Mouse (Mus musculus): Measurements from ENCODE around the gene Gfra4.
"Not testable (repeated sequence)": the region's sequence is repeated elsewhere in the genome, so short reads cannot be mapped to it uniquely, and the experiment has no call there.

The Gfra4 gene

DNA sequence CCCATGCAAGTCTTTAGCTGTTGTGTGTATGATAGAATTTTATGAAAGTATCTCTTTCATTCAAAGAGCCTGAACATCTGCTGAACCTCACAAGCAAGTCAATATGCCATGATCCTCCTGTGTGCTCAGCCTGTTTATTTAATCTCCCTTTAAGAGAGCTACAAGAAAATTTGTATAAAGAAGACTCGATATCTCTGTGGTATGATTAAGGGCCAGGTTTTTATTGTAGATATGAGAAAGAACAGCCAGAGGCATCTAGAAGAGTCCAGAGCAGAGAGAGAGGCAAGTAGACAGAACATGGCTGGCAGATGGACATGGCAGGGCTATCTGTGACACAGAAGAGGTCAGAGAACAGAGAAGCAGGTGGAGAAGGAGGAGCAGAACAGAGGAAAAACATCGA lies 3.1 kb upstream of the Gfra4 start:
- DNase-seq, result no peak

DNA sequence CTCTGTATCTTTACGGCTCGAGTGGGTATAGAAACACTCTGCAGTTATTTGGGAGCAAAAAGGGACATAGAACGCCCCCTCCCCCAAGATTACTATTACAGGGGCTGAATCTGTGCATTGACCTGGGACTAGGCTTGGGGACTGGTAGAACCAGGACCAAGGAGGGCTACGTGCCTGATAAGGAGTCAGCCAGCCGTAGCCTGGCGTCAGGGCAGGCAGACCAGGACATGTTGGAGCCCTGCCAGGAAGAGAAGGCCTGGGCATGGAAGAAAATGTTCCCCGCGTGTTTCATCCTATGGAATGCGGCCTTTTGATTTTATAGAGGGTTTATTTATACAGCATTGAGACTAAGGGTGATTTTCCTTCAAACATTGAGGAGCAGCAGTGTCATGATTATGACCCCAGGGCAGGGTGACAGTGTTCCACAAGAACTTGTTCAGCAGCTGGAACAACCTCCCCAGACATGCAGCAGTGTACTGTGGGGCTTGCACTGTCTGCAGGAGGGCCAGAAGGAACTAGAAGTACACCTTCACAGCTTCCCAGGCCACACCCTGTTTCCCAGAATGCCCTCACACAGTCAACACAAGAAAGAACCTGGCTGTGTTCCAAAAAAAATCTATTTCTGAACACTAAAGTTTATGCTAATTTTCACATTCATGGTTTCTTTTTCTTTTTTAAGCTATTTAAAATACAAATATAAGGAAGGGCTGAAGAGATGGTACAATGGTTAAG lies 2.3 kb upstream of the Gfra4 start:
- DNase-seq, result peak; percentile 42 to 56

DNA sequence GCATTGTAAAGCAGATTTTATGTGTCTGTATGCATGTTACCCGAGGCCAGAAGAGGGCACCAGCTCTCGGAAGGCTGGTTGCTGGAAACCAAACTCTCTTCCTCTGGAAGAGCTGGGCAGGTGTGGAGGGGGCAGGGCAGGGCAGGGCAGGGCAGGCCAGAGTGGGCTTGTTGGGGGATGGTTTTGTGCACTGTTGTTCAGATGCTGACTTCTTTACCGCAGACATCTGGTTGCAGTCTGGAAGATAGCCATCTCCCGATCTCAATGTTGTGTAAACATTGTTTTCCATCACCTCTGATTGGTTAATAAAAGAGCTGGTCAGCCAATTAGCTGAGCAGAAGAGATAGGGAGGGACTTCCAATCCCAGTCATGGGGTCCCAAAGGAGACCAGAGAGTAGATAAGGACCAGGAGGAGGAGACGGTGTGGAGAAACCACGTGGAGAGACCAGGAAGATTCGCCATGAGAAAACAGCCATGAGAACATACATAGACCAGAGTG lies 1.5 kb upstream of the Gfra4 start:
- DNase-seq, result no peak

DNA sequence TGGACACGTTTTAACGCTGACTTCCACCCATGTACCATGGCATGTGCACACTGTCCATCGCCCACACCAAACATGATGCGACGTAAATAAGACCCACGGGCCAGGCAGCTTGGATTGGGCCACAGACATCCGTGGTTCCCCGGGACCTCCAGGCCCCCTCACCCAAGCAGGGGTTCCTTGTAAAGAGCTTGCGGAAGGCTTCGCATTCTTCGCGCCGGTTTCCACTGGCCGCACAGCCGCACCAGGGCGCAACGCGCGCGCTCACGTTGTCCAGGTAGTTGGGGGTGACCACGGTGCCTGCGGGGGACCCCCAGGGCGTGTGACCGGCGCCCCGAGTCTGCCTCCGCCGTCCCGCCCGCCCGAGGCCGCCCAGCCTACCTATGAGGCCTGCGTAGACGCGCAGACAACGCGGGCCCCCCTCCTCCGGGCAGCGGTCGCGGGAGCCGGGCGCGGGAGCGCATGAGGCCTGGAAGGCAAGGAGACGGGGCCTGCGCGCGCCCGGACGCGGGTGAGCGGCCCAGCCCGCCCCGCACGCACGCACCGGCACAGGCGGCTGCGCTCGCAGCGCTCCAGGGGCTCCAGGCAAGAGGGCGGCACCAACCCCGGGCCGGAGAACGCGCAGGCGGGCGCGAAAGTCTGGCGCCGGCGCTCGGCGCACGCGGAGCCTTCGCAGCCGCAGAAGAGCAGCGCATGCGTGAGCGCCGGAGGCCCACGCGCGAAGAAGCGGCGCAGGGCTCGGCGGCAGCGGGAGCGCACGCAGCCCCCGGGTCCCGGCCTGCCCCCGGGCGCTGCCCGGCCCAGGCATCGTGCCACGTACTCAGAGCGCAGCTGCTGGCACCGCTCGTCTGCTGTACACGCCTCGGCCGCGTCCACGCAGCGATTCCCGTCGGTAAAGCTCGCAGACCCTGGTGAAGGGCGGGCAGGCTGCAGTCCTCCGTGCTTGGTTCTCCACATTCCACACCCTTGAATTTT lies 1.7 kb downstream of the Gfra4 start:
- peak; percentile 59 to 72 for DNase-seq

DNA sequence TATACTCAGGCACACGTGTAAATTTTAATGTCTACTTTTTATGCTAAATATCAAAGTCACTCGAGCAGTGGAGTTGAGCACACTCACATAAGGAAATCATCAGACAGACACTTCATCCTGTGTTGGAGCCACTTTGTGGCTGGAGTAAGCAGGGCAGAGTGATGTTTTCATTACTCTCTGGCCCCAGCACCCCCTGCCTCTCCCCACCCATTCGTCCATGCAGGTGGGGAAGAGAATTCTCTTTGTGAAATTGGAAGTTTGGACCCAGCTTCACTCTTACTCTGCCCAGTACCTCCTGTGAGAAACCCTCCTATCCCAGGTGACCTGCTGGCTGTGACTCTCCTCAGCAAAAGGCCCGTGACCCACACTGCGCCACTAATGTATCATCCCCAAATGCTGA lies 4.2 kb downstream of the Gfra4 start:
- DNase-seq, result no peak

DNA sequence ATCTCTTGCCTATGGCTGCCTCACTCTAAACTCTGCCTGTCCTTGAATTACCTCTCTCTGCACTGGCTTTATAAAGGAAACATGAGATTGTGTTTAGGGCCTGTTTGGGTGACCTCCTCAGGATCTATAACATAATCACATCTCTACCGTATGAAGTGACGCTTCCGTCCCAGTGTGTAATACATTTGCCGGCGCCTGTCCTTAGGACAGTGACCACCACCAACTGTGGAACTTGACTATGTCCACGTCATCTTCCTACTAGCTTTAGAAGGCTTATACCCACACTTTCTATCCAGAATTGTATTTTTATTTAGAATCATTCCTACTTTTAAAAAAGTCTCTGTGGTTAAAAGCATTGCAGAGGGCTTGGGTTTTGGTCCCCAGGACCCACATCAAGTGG lies 4.7 kb downstream of the Gfra4 start:
- no peak for DNase-seq

DNA sequence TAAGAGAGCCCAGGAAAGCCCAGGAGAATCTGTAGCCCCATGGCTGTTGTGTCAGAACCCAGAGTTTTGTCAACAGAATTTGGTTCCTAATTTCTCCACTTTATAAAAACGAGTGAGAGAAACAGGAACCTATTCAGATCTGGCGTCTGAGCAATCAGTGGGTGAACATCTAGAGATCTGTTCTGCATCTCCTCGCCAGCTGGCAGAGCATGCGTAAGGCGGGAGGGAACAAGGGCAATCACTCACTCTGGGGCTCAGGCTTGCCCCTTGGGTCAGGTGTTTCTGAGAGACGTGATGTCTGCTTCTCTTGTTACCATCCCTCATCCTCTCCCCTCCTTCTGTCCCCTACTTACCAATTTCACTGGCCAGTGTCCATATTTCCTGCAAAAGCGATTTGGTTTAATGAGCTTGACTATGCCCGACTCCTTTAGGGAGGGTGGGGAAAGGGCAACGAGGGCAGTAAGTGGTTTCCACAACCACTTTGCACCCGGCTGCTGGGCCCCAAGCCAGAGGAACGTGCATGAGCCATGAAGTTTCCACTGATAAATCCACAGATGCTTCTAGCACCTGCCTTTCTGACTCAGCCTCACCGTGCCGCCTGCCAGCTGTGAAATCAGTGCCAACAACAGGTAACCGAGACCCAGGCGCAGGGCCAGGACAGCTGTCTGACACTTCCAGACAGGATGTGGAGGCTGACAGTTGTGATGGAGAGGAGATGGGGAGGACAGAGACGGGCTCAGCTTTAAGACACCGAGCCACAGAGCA lies 5.5 kb downstream of the Gfra4 start:
- DNase-seq, result peak; percentile 43 to 56

DNA sequence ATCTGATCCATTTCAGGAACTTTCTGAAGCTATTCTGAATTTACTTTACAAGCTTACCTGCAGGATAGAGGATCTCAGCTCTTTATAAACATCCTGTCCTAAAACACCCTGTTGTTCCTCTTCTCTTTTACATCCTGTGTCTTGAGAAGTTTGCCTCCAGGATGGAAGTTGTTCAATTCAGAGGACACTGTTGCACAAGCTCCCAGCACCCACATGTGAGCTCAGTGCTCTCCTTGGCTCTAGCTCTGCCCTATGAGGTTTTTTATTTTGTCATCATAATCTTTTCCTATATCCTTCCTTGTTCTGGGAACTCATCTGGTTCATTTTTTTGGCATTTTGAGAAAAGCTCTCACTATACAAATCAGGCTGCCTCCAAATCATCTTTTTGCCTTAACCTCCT lies 6.1 kb downstream of the Gfra4 start:
- no peak for DNase-seq

DNA sequence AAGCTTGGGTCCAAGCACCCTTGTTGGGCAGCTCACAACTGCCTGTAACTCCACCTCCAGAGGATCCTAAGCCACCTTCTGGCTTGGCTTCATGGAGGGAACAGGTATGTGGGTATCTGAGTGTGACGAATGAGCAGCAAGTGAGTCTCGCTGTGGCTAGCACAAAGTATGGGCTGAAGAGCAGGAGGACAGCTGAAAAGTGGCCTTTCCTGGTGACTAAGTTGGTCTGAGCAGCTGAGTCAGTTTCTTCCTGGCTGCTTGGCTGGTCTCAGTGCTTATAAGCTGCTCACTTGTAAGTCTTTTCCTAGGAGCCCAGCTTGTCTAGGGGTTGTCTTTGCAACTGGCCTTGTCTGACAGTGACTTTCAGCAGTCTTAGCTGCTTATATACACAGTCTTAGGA lies 6.5 kb downstream of the Gfra4 start:
- no peak for DNase-seq

DNA sequence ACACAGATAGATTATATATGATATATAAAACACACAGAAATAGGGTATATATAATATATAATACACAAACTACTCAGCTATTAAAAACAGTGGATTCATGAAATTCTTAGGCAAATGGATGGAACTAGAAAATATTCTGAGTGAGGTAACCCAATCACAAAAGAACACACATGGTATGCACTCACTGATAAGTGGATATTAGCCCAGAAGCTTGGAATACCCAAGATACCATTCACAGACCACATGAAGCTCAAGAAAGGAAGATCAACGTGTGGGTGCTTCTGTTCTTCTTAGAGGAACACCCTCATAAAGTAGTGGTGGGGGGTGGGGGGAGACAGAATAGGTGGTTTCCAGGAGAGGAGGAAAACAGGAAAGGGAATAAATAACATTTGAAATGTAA lies 11.5 kb downstream of the Gfra4 start:
- not testable (repeated sequence) for DNase-seq

DNA sequence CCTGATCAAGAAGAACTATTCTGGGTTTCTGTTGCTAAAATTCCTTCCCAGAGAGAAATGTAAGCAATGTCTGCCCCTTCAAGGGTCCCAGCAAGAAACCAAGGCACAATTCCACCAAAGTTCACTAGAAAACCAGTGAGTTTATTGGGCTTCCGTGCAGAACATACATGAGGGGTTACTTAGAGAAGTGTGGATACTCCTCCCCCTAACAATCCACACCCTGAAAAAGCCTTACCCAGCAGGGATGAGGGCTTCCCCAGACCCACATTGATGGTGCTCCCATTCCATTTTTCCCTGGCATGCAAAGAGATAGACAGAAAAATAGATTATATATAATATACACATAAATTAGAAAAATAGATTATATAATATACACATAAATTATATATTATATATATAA lies 11.9 kb downstream of the Gfra4 start:
- no peak for DNase-seq

DNA sequence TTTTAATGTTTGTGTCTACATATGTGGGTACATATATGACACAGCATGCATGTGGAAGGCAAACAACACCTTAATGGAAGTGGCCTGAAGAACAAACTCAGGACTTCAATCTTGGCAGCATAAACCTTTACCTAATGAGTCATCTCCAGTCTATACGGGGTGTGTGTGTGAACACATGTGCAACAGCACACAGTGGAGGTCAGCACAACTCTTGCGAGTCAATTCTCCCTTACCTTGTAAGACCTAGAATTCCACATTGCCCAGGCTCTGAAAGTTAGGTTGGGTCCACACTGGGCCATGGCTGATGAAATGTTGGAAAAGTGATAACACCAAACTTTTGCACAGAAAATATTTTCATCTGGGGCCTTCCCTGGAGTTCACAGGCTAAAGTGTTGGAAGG lies 12.3 kb downstream of the Gfra4 start:
- no peak for DNase-seq

DNA sequence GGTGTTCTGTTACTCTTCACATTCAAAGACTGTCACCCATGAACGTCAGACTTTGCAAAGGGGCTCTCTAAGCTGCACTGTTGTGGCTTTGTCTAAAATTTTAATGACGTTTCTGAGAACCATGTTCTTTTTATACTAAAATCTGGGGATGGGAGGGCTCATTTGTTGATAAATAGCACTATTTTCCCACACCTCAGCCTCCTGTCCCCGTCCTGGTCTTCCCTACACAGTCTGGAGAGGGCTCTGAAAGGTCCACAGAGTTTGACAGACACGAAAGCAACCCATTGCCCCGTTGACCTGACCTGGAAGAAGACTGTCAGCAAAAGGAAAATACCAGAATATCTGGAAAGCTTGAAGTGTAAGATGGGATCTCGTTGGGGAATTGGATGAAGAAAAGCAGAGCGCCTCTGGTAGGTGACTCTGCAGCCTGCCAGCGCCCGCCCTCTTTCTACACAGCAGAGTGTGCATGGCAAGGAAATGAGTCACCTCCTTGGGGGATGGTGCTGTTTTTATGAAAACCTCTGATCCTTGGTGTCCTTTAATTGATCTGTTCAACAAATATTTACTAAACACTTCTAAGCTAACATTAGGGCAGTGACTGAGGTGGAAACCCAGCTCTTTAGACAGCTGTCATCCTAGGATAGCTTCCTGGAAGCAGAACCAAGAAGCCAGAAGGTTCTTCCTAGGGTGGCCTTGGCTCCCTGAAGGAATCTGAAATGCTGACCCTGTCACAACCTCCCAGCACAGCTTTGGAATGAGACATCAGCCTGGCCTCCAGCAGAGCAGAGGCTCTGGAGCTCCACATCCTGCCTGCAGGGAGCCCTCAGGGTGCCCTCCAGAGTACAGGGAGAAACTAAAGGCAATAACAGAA lies 13.6 kb downstream of the Gfra4 start:
- peak in 1 of 2 experiments; percentile 31 for DNase-seq

DNA sequence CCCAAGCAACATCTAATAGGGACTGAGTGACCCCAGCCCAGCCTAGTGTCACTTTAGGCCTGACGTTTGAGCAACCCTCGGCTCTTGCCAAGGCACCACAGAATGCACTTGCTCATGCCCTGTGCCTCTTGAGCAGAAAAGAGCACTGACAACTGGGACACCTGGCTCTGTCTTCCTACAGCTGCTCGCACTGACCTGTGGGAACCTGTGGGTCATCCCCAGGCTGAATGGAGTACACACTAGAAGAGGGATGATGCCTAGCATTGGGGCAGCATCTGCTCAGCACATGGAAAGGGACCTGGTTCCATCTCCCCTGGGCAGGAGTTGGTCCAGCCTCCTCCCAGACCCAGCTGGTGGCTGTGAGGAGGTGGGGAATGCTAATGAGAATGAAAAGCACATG lies 15.9 kb downstream of the Gfra4 start:
- no peak for DNase-seq

DNA sequence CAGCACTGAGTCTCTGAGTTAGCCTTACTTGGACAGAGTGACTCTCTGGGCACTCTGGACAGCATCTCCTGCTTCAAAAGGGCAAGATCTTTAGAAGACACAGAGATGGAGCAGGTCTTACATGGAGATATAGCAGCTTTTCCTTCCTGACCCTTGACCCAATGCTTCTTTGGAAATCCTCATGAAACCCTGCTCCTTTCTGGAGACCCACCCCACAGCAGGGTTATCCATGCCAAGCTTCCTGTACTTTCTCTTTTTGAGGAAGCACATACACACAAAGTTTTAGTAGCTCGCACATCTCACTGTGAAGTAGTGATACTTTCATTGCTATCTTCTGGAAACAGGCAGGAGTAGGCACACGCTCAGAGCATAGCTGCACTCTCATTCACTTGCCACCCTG lies 17.7 kb downstream of the Gfra4 start:
- no peak for DNase-seq

DNA sequence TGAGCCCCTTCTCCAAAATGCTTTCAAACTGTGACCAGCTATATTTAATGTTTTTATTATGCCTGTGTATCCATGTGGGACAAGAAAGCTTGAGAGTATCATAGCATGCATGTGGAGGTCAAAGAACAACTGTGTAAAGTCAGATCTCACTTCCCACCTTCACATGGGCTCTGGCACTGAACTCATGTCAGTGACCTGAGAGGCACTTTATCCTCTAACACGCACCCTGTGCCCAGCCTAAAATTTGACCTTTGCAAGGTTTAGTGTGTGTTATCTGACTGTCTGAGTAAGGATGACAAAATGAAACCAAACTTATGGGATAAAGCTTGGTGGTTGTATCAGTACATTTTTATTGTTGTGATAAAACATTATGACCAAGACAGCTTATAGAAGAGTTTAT lies 32.3 kb downstream of the Gfra4 start:
- DNase-seq, result no peak

DNA sequence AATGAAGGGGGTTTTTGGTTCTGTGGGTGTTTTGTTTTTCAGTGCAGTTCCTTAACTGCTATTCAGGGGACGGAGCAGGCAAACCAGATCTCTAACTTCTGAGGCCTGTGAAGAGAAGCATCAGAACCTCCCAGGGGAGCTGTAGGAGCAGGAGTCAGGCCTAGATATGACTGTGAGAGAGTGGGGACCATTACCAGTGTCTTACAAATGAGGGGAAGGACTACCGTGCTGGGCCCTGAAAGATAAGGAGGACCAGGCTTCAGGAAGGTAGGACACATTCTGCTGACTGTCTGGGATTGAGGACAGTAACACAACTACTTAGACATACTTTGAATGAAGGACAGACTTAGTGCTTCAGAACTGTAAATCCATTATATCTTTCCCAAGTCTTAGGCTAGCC lies 33.8 kb downstream of the Gfra4 start:
- DNase-seq, result no peak

DNA sequence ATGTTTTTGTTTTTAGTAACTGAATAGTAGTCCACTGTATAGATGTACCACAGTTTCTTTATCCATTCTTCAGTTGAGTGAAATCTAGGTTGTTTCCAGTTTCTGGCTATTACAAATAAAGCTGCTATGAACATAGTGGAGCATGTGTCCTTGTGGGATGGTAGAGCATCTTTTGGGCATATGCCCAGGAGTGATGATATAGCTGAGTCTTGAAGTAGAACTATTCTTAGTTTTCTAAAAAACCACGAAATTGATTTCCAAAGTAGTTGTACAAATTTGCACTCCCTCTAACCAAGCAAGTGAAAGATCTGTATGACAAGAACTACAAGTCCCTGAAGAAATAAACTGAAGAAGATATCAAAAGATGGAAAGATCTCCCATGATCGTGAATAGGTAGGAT lies 50.1 kb downstream of the Gfra4 start:
- no peak for DNase-seq
